Mouse (Mus musculus): ENCODE measurements around the gene Olfr640.

DNA sequence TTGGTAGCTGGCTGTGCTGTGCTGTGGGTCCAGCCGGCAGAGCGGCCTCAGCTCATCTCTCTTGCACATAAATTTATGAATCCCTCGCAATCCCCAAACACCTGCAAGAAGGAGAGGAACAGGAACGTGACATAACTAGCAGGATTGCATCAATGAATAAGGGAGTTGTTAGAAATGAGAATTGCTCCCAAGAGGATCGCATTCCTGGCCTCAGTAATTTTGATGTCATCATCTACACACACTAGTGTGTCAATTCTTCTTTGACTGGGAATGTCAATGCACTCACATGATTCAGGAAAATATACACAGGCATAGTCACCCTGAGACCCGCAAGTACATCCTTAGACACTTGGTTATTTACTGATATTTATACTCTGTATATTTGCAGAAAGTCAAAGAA lies at the start of gene Olfr640:
- TF ChIP-seq TCF12 (IDR thresholded peaks at IDR 0.05; ENCODE audit: low read depth, low read length) (no peak), E2F4 (IDR thresholded peaks at IDR 0.05; ENCODE audit: insufficient replicate concordance, low read depth, low read length) (no peak), KAT2A (IDR thresholded peaks at IDR 0.05; ENCODE audit: insufficient replicate concordance, low read length) (no peak), CTCF (conservative IDR thresholded peaks at IDR 0.05 in 1 of 2, IDR thresholded peaks at IDR 0.05 in 1 of 2; ENCODE audit: low read depth in 2 of 2, low read length in 2 of 2) (no peak), ZC3H11A (IDR thresholded peaks at IDR 0.05; ENCODE audit: low read depth, low read length) (no peak), EP300 (IDR thresholded peaks at IDR 0.05; ENCODE audit: low read length) (no peak), SIN3A (IDR thresholded peaks at IDR 0.05; ENCODE audit: low read length) (no peak), CHD2 (IDR thresholded peaks at IDR 0.05; ENCODE audit: low read length) (no peak), ETS1 (conservative IDR thresholded peaks at IDR 0.05; ENCODE audit: low read depth, low read length) (no peak)
